Mouse (Mus musculus) midbrain, postnatal 0 days (tissue): ENCODE results near the gene Olfr1337. TPM values are rescaled to one million over a fixed set of nuclear protein-coding genes. Genes with fewer than 3 reads are reported as not detected.
"Not testable (repeated sequence)": the region's sequence is repeated elsewhere in the genome, so short reads cannot be mapped to it uniquely, and the experiment has no call there.

ENCODE experiments used
- ATAC-seq: fragments of 200-750 bp; cut with Nextera tagmentation; 2 replicates; pipeline ENCODE4 v1.8.0; 2017; ENCODE audit warnings: moderate number of reproducible peaks, mild to moderate bottlenecking, moderate TSS enrichment, moderate library complexity; ENCODE audit not compliant: low FRiP score
- DNase-seq: peaks from one replicate; pipeline ENCODE4 v3.0.0-alpha.2; 2015; ENCODE audit warnings: low spot score
- H3K27ac ChIP-seq: fragments of 300-500 bp; sonication (generic); 2 replicates; pipeline ENCODE4 v1.5.1; 2014; ENCODE audit warnings: low read depth, mild to moderate bottlenecking, low read length, mixed read lengths
- H3K27me3 ChIP-seq: fragments of 300-500 bp; sonication (generic); 2 replicates; pipeline ENCODE4 v1.6.1; 2014; ENCODE audit warnings: low read length, control low read depth, mixed read lengths; ENCODE audit not compliant: insufficient read depth
- H3K36me3 ChIP-seq: fragments of 300-500 bp; sonication (generic); 2 replicates; pipeline ENCODE4 v1.6.1; 2014; ENCODE audit warnings: low read length, control low read depth, mixed read lengths; ENCODE audit not compliant: insufficient read depth
- H3K4me1 ChIP-seq: fragments of 300-500 bp; sonication (generic); 2 replicates; pipeline ENCODE4 v1.6.1; 2014; ENCODE audit warnings: mild to moderate bottlenecking, control low read depth, antibody characterized with exemption, low read length, mixed read lengths; ENCODE audit not compliant: insufficient read depth
- H3K4me2 ChIP-seq: fragments of 300-500 bp; sonication (generic); 2 replicates; pipeline ENCODE4 v1.6.1; 2014; ENCODE audit warnings: low read depth, mild to moderate bottlenecking, low read length, mixed read lengths; ENCODE audit not compliant: poor library complexity, severe bottlenecking
- H3K4me3 ChIP-seq: fragments of 300-500 bp; sonication (generic); 2 replicates; pipeline ENCODE4 v1.5.1; 2014; ENCODE audit warnings: low read depth, mild to moderate bottlenecking, low read length, moderate library complexity
- H3K9ac ChIP-seq: fragments of 300-500 bp; sonication (generic); replicated peaks from 2 replicates; pipeline ENCODE4 v1.6.1; 2014; ENCODE audit warnings: mild to moderate bottlenecking, low read length, moderate library complexity, mixed read lengths; ENCODE audit not compliant: poor library complexity, severe bottlenecking
- H3K9me3 ChIP-seq: fragments of 300-500 bp; sonication (generic); 2 replicates; pipeline ENCODE4 v1.6.1; 2016; ENCODE audit warnings: low read length, control low read depth
- CTCF ChIP-seq: IDR thresholded peaks from 2 replicates; pipeline ENCODE4 v1.5.1; 2016; ENCODE audit warnings: antibody characterized with exemption, mild to moderate bottlenecking
- WGBS: fragments of 180-500 bp; shearing (Covaris S2); extraction: QIAGEN DNeasy Blood & Tissue Kit; methylation state at CpG from one replicate; pipeline ENCODE4 v1.1.7; 2014; 5-methylcytosine and 5-hydroxymethylcytosine counted together
- polyA plus RNA-seq: library from polyadenylated mRNA; unstranded; fragments of >200 nt; fragmentation: Nextera tagmentation; extraction: Ambion mirVana; gene quantifications from 2 replicates; pipeline ENCODE4 v1.2.1, GENCODE M21; 2015
- total RNA-seq: library from RNA; depleted of rRNA; stranded (reverse); fragments of >200 nt; gene quantifications from 2 replicates; pipeline ENCODE4 v1.2.3, GENCODE M21; 2014; rRNA removed

Olfr1337 gene
- total RNA-seq (not detected in 2 replicates), polyA plus RNA-seq (not detected in 2 replicates)

DNA sequence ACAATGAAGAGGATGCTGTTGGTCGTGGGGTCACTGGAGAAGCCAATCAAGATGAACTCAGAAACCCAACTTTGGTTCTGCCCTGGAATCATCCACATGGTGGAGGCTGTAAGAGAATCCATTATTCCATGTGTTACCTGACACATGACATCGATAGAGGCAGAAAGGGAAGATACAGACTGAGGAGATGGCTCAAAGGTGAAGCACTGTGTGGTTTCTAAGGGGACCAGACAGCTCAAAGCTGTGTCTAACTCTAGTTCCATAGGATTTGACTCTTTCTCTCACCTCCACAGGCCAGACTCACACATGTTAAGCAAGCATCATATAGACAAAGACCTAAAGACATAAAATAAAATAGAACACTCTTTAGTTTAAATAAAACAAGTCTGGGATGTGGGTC is at the start of gene Olfr1337:
Gene Olfr1337, minus strand, starts transcription at position 101 of the 400 bp plus-strand sequence.
- Histone ChIP-seq H3K27ac (no peak within 1 kb of the TSS), H3K4me2 (no peak within 1 kb of the TSS), H3K9ac (no peak within 1 kb of the TSS), H3K4me1 (no peaks in the 10 kb centered on the region), H3K36me3 (no peaks in the 10 kb centered on the region), H3K9me3 (no peaks in the 10 kb centered on the region), H3K27me3 (no peaks in the 10 kb centered on the region), H3K4me3 (no peak within 1 kb of the TSS)
- DNase-seq (no peak), ATAC-seq (no peak)
- no peak for TF ChIP-seq CTCF
- WGBS: 75% methylated on average over 2 of the region's 2 CpGs

DNA sequence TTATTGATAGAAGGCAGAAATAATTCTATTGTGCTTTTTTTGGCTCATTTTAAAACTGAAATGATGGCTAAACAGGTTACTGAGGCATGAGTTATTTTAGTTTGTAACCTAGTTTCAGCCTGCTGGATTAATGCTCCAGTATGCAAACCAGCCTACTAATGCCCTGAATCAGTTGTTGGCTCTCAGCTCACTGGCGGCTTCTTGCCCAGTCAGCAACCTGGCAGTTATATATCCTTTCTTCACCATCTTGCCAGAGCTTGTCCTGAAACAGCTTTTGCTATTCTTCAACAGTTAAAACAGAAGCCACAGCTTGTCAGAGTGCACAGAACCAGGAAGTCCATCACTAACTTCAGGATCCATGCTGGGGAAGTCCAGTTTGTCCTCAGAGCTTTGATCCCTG is 36.5 kb upstream of the Olfr1337 start:
- H3K4me2 ChIP-seq: no peak overlapping the region
- no peaks in the 10 kb centered on the region for H3K27me3 ChIP-seq
- H3K4me1 ChIP-seq: no peaks in the 10 kb centered on the region
- DNase-seq: peak; percentile 3
- H3K4me3 ChIP-seq: no peak overlapping the region
- no peak overlapping the region for H3K27ac ChIP-seq
- ATAC-seq: no peak
- WGBS: 81% methylated on average over 1 of the region's 1 CpGs
- H3K9me3 ChIP-seq: no peaks in the 10 kb centered on the region
- H3K9ac ChIP-seq: no peak overlapping the region
- H3K36me3 ChIP-seq: no peaks in the 10 kb centered on the region
- TF ChIP-seq CTCF: no peak

DNA sequence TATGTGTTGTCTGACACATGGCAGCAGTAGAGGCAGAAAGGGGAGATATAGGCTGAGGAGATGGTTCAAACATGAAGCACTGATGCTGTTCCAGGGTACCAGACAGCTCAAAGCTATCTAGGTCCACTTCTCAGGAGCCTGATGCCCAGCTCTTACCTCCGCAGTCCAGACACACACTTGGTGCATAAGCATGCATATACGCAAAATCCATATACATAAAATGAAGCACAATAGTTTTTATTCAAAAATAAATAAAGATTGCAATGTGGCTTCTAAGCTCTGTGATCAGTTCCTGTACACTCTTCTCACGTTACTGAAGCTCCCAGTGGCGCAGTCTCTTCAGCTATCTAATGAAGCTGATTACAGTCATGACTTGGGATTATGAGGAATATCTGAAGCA is 27.5 kb upstream of the Olfr1337 start, which contains the start of gene Olfr1335:
Gene Olfr1335, minus strand, starts transcription at position 101 of the 400 bp plus-strand sequence.
- Histone ChIP-seq H3K9me3 (no peaks in the 10 kb centered on the region), H3K9ac (no peak within 1 kb of the TSS), H3K4me1 (no peaks in the 10 kb centered on the region), H3K27ac (no peak within 1 kb of the TSS), H3K36me3 (no peaks in the 10 kb centered on the region), H3K27me3 (no peaks in the 10 kb centered on the region), H3K4me2 (no peak within 1 kb of the TSS), H3K4me3 (no peak within 1 kb of the TSS)
- DNase-seq: no peak
- no peak for ATAC-seq
- no peak for TF ChIP-seq CTCF
- 86% methylated on average over 4 of the region's 4 CpGs for WGBS

DNA sequence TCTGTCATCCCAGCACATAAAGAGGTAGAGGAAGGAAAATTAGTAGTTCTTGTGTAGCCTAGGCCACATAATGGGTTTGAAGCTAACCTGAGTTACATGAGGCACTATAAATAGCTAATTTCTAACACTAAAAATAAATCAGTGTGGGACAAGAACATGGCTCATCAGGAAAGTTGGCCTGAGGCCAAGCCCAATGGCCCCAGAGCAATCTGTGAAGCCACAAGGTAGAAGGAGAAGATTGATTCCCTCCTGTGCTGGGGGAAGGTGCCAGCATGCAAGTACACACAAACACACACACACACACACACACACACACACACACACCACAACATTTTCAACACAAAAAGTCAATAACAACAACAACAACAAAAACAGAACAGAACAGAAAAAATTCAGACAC is 10.4 kb upstream of the Olfr1337 start:
- not testable (repeated sequence) for H3K9ac ChIP-seq, H3K4me3 ChIP-seq, H3K36me3 ChIP-seq, H3K27me3 ChIP-seq, DNase-seq, H3K9me3 ChIP-seq, ATAC-seq, H3K4me2 ChIP-seq, H3K27ac ChIP-seq, H3K4me1 ChIP-seq

DNA sequence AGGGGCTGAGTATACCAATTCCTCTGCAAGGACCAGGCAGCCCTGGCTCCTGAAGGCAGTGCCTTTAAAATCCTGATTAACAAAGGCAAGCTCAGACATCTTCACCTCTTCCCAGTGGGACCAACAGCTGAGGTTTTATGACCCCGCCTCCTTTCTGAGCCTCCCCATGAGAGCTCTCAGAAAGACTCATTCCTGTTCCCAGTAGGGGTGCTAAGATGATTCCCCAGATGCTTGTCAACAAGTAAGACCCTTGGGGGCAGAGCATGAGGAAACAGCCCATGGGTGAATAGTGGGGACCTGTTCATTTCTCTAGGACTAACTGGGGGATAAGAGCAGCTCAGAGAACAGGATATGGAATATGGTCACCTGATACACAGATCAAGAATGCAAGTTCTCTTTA is 23.7 kb downstream of the Olfr1337 start, which contains the start of gene Olfr1338:
Gene Olfr1338, minus strand, starts transcription at position 101 of the 400 bp plus-strand sequence.
- H3K4me2 ChIP-seq: no peak within 1 kb of the TSS
- H3K4me3 ChIP-seq: no peak within 1 kb of the TSS
- no peak within 1 kb of the TSS for H3K9ac ChIP-seq
- no peak for DNase-seq
- no peaks in the 10 kb centered on the region for H3K4me1 ChIP-seq
- ATAC-seq: no peak
- whole genome bisulfite sequencing: 79% methylated on average over 1 of the region's 1 CpGs
- no peak for TF ChIP-seq CTCF
- H3K27me3 ChIP-seq: no peaks in the 10 kb centered on the region
- no peak within 1 kb of the TSS for H3K27ac ChIP-seq
- no peaks in the 10 kb centered on the region for H3K9me3 ChIP-seq
- H3K36me3 ChIP-seq: no peaks in the 10 kb centered on the region

DNA sequence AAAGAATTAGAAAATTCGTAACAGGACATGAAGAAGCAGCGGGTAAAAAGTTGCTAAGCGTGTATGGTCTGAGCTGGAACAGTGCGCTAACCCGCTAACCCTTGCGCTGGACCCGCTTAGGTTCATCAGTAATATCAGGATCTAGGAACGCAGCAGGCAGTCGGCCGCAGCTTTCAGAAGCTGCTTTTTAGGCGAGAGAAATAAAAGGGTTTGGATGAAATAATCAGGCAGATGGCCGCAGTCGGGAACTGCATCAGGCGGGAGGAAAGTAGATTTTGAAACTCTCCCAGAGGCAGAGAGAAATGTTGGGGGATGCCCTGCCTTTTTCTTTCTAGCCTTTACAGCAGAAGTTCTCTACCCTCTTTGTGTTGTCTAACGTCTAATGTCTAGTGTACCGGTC is 40.5 kb downstream of the Olfr1337 start:
- WGBS: 2% methylated on average over 16 of the region's 16 CpGs
- ATAC-seq (no peak), DNase-seq (peak; percentile 24)
- H3K27me3 ChIP-seq: peaks cover 4% of the 10 kb centered on the region; the same call in 1 of the 2 replicates
- no peaks in the 10 kb centered on the region for H3K36me3 ChIP-seq
- no peak for TF ChIP-seq CTCF
- H3K9me3 ChIP-seq: no peaks in the 10 kb centered on the region
- no peak overlapping the region for H3K4me3 ChIP-seq
- no peak overlapping the region for H3K9ac ChIP-seq
- H3K4me1 ChIP-seq: no peaks in the 10 kb centered on the region
- H3K27ac ChIP-seq: no peak overlapping the region
- H3K4me2 ChIP-seq: peak overlapping the region; percentile 18; the same call in 1 of the 2 replicates
